Comparison of ENCODE assay signal across 20 mouse cellular contexts in the genomic region with DNA sequence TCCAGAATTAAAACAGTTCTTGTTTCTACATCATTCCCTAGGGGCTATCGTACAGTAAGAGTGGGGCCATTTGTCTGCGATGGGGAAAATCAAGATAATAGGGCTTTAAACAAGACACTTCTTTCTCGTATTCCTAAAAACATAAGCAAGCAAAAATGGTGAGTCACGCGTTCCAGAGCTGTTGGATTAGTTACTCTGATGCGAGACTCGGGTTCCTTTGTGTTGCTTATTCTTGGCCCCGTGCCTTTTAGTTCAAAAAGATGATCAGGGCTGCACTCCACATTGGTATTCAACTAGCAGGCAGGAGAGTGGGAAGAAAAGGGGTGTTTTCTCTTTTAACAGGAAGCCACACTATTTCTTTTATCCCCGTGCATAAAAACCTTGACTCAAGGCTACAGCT. TPM values are rescaled to one million over a fixed set of nuclear protein-coding genes. Genes with fewer than 3 reads are reported as not detected.
DNase-seq lines count a peak whose midpoint lies in the region; ATAC-seq and TF ChIP-seq lines count a peak whose summit lies in the region.
"Had no signal": no experiment of that assay in that cellular context is flagged by ENCODE, and none has a peak within 500 bp of the region (broad histone marks: within the 10 kb centered on the region; RNA-seq: fewer than 3 reads in every experiment).

No protein-coding gene starts in this region.

- H3K9me3 ChIP-seq in heart, embryonic 10.5 days: no peaks in the 10 kb centered on the region
- no peaks in the 10 kb centered on the region for H3K9me3 ChIP-seq in heart, embryonic 11.5 days (replicated peaks; ENCODE audit: control insufficient read depth, low read length)
- no peaks in the 10 kb centered on the region for H3K9me3 ChIP-seq in midbrain, embryonic 14.5 days (ENCODE audit: control insufficient read depth, low read length)
- no peaks in the 10 kb centered on the region for H3K9me3 ChIP-seq in midbrain, embryonic 13.5 days
- H3K9me3 ChIP-seq: embryonic facial prominence, embryonic 15.5 days; forebrain, embryonic 12.5 days; G1E; liver, embryonic 13.5 days; lung, embryonic 15.5 days; neural tube, embryonic 12.5 days had no signal

- DNase-seq in heart, embryonic 10.5 days (ENCODE audit: low spot score): peak; percentile 50
- peak; percentile 54 for DNase-seq in midbrain, embryonic 14.5 days
- DNase-seq in brain, adult 2 months (ENCODE audit: low read depth, low spot score): peak; percentile 47
- DNase-seq in thymus, postnatal 14 days: no peak
- DNase-seq: cerebellum, adult 8-10 months; heart, adult 18-20 months; left cerebral cortex, postnatal 4 days; liver, embryonic 13.5 days; right cerebral cortex, postnatal 14 days had no signal

- WGBS in heart, embryonic 10.5 days: 70% methylated on average over 9 of the region's 9 CpGs
- WGBS in heart, embryonic 11.5 days (ENCODE audit: insufficient replicate concordance): 70% methylated on average over 9 of the region's 9 CpGs
- WGBS in midbrain, embryonic 14.5 days: 40% methylated on average over 9 of the region's 9 CpGs
- 46% methylated on average over 9 of the region's 9 CpGs for WGBS in midbrain, embryonic 13.5 days

- H3K36me3 ChIP-seq in heart, embryonic 10.5 days: no peaks in the 10 kb centered on the region
- H3K36me3 ChIP-seq in heart, embryonic 11.5 days (ENCODE audit: control insufficient read depth, insufficient read depth, low read length): no peaks in the 10 kb centered on the region
- no peaks in the 10 kb centered on the region for H3K36me3 ChIP-seq in midbrain, embryonic 14.5 days (ENCODE audit: control insufficient read depth, insufficient read depth, low read length)
- H3K36me3 ChIP-seq in midbrain, embryonic 13.5 days: no peaks in the 10 kb centered on the region
- H3K36me3 ChIP-seq in myocyte (ENCODE audit: control insufficient read depth, insufficient read depth): no peaks in the 10 kb centered on the region
- H3K36me3 ChIP-seq: embryonic facial prominence, embryonic 15.5 days; forebrain, embryonic 12.5 days; G1E; liver, embryonic 13.5 days; lung, embryonic 15.5 days; neural tube, embryonic 12.5 days had no signal

- no peak for ATAC-seq in heart, embryonic 11.5 days (replicated peaks; ENCODE audit: insufficient number of reproducible peaks, low FRiP score, low TSS enrichment)
- no peak for ATAC-seq in midbrain, embryonic 14.5 days (ENCODE audit: low FRiP score, low TSS enrichment)
- no peak for ATAC-seq in midbrain, embryonic 13.5 days
- ATAC-seq: CD4-positive, CD25-positive, alpha-beta regulatory T cell, adult 4 months had no signal

- H3ac ChIP-seq in myocyte (ENCODE audit: control insufficient read depth, insufficient read length): no peak overlapping the region

- no peak overlapping the region for H3K4me2 ChIP-seq in heart, embryonic 11.5 days
- H3K4me2 ChIP-seq in midbrain, embryonic 14.5 days (ENCODE audit: low read length): no peak overlapping the region
- no peak overlapping the region for H3K4me2 ChIP-seq in midbrain, embryonic 13.5 days (replicated peaks)
- H3K4me2 ChIP-seq in myocyte (ENCODE audit: low read depth): peak overlapping the region; percentile 62
- H3K4me2 ChIP-seq: embryonic facial prominence, embryonic 15.5 days; forebrain, embryonic 12.5 days; liver, embryonic 13.5 days; lung, embryonic 15.5 days; neural tube, embryonic 12.5 days had no signal

- H3K4me1 ChIP-seq in heart, embryonic 10.5 days: no peaks in the 10 kb centered on the region
- H3K4me1 ChIP-seq in heart, embryonic 11.5 days (ENCODE audit: control insufficient read depth, insufficient read depth, low read length): no peaks in the 10 kb centered on the region
- no peaks in the 10 kb centered on the region; the same call in 1 of the 2 replicates for H3K4me1 ChIP-seq in midbrain, embryonic 14.5 days (ENCODE audit: control insufficient read depth, insufficient read depth, low read length)
- peaks cover 11% of the 10 kb centered on the region; the same call in 1 of the 2 replicates for H3K4me1 ChIP-seq in midbrain, embryonic 13.5 days (replicated peaks)
- H3K4me1 ChIP-seq: liver, embryonic 13.5 days; lung, embryonic 15.5 days had no signal

- H3K4me3 ChIP-seq in heart, embryonic 10.5 days: no peak overlapping the region
- H3K4me3 ChIP-seq in heart, embryonic 11.5 days (ENCODE audit: low read depth, low read length): no peak overlapping the region
- H3K4me3 ChIP-seq in midbrain, embryonic 14.5 days (replicated peaks; ENCODE audit: low read depth, low read length): no peak overlapping the region
- no peak overlapping the region for H3K4me3 ChIP-seq in midbrain, embryonic 13.5 days (replicated peaks)
- no peak overlapping the region for H3K4me3 ChIP-seq in myocyte
- H3K4me3 ChIP-seq: embryonic facial prominence, embryonic 15.5 days; forebrain, embryonic 12.5 days; liver, embryonic 13.5 days; lung, embryonic 15.5 days; neural tube, embryonic 12.5 days had no signal

- H3K27ac ChIP-seq in heart, embryonic 10.5 days: no peak overlapping the region
- no peak overlapping the region for H3K27ac ChIP-seq in heart, embryonic 11.5 days (ENCODE audit: low read depth, low read length)
- H3K27ac ChIP-seq in midbrain, embryonic 14.5 days (replicated peaks; ENCODE audit: low read depth, low read length): no peak overlapping the region
- no peak overlapping the region for H3K27ac ChIP-seq in midbrain, embryonic 13.5 days
- H3K27ac ChIP-seq: embryonic facial prominence, embryonic 15.5 days; forebrain, embryonic 12.5 days; kidney, postnatal 0 days; liver, embryonic 13.5 days; lung, embryonic 15.5 days; macrophage; neural tube, embryonic 12.5 days had no signal

- H3K27me3 ChIP-seq in heart, embryonic 10.5 days (ENCODE audit: insufficient read depth, poor library complexity, severe bottlenecking): no peaks in the 10 kb centered on the region
- H3K27me3 ChIP-seq in heart, embryonic 11.5 days (ENCODE audit: control insufficient read depth, insufficient read depth, low read length): no peaks in the 10 kb centered on the region
- H3K27me3 ChIP-seq in midbrain, embryonic 14.5 days (ENCODE audit: control insufficient read depth, insufficient read depth, low read length): no peaks in the 10 kb centered on the region
- no peaks in the 10 kb centered on the region for H3K27me3 ChIP-seq in midbrain, embryonic 13.5 days
- H3K27me3 ChIP-seq in myocyte (ENCODE audit: control insufficient read depth, insufficient read depth, insufficient read length): no peaks in the 10 kb centered on the region
- H3K27me3 ChIP-seq: embryonic facial prominence, embryonic 15.5 days; forebrain, embryonic 12.5 days; liver, embryonic 13.5 days; lung, embryonic 15.5 days; neural tube, embryonic 12.5 days had no signal

- H3K9ac ChIP-seq in heart, embryonic 11.5 days (ENCODE audit: low read depth, low read length): no peak overlapping the region
- no peak overlapping the region for H3K9ac ChIP-seq in midbrain, embryonic 14.5 days (replicated peaks; ENCODE audit: low read length)
- no peak overlapping the region for H3K9ac ChIP-seq in midbrain, embryonic 13.5 days (replicated peaks)
- H3K9ac ChIP-seq: embryonic facial prominence, embryonic 15.5 days; forebrain, embryonic 12.5 days; liver, embryonic 13.5 days; lung, embryonic 15.5 days; neural tube, embryonic 12.5 days had no signal

- no peak for TF ChIP-seq POLR2A in myocyte (IDR thresholded peaks at IDR 0.05; ENCODE audit: insufficient read length, low read depth)

- H3K79me2 ChIP-seq in myocyte (ENCODE audit: control insufficient read depth, insufficient read depth): no peaks in the 10 kb centered on the region

TF ChIP-seq in myocyte, 11 proteins besides CTCF, POLR2A, EP300 and RAD21:
- TF ChIP-seq REST (IDR thresholded peaks at IDR 0.05; ENCODE audit: insufficient read depth, insufficient read length) (no peak), SRF (IDR thresholded peaks at IDR 0.05; ENCODE audit: control insufficient read depth, insufficient read length, low read depth) (no peak)

RNA-seq across cellular contexts. Expression of gene Arhgef33, which starts 4.6 kb away (rescaled TPM):
- polyA plus RNA-seq in heart, embryonic 10.5 days (2016; fragmentation: Nextera tagmentation; extraction: Ambion mirVana): 0.49 and 0.78 TPM in 2 replicates
- 0.54 and 0.92 TPM in 2 replicates for polyA plus RNA-seq in heart, embryonic 11.5 days (2014; fragmentation: Nextera tagmentation; extraction: Ambion mirVana)
- polyA plus RNA-seq in midbrain, embryonic 14.5 days (2014; fragmentation: Nextera tagmentation; extraction: Ambion mirVana): 2.4 and 4.4 TPM in 2 replicates
- 1.0 and 1.6 TPM in 2 replicates for polyA plus RNA-seq in midbrain, embryonic 13.5 days (2015; fragmentation: Nextera tagmentation; extraction: Ambion mirVana)
- polyA plus RNA-seq in myocyte (2012; fragmentation: generic; extraction: Trizol): 0.01 TPM
- polyA plus RNA-seq: CD4-positive, CD25-positive, alpha-beta regulatory T cell, adult 4 months; G1E had no signal

RNA-seq across cellular contexts. Expression of gene Dhx57, which starts 21.5 kb away (rescaled TPM):
- polyA plus RNA-seq in heart, embryonic 10.5 days (2016; fragmentation: Nextera tagmentation; extraction: Ambion mirVana): 12.4 and 12.9 TPM in 2 replicates
- polyA plus RNA-seq in heart, embryonic 11.5 days (2014; fragmentation: Nextera tagmentation; extraction: Ambion mirVana): 10.6 and 11.0 TPM in 2 replicates
- polyA plus RNA-seq in midbrain, embryonic 14.5 days (2014; fragmentation: Nextera tagmentation; extraction: Ambion mirVana): 41.9 and 54.7 TPM in 2 replicates
- 39.2 and 41.1 TPM in 2 replicates for polyA plus RNA-seq in midbrain, embryonic 13.5 days (2015; fragmentation: Nextera tagmentation; extraction: Ambion mirVana)
- 7.4 TPM for polyA plus RNA-seq in myocyte (2012; fragmentation: generic; extraction: Trizol)

RNA-seq across cellular contexts. Expression of gene Morn2, which starts 21.8 kb away (rescaled TPM):
- 17.4 and 18.6 TPM in 2 replicates for polyA plus RNA-seq in heart, embryonic 10.5 days (2016; fragmentation: Nextera tagmentation; extraction: Ambion mirVana)
- 18.9 TPM in 2 replicates for polyA plus RNA-seq in heart, embryonic 11.5 days (2014; fragmentation: Nextera tagmentation; extraction: Ambion mirVana)
- 47.3 and 48.5 TPM in 2 replicates for polyA plus RNA-seq in midbrain, embryonic 14.5 days (2014; fragmentation: Nextera tagmentation; extraction: Ambion mirVana)
- 47.2 and 47.9 TPM in 2 replicates for polyA plus RNA-seq in midbrain, embryonic 13.5 days (2015; fragmentation: Nextera tagmentation; extraction: Ambion mirVana)
- 30.4 TPM for polyA plus RNA-seq in myocyte (2012; fragmentation: generic; extraction: Trizol)
